Mouse (Mus musculus) liver, embryonic 15.5 days (tissue): ENCODE data around the gene Uspl1. TPM values are rescaled to one million over a fixed set of nuclear protein-coding genes. Genes with fewer than 3 reads are reported as not detected.

Source experiments
- ATAC-seq: fragments of 200-750 bp; cut with Nextera tagmentation; 2 replicates; pipeline ENCODE4 v1.8.0; 2017; ENCODE audit warnings: moderate number of reproducible peaks, mild to moderate bottlenecking, moderate library complexity; ENCODE audit not compliant: insufficient read depth
- H3K27ac ChIP-seq: fragments of 300-500 bp; sonication (generic); replicated peaks from 2 replicates; pipeline ENCODE4 v1.5.1; 2015; ENCODE audit warnings: mild to moderate bottlenecking, inconsistent platforms
- H3K27me3 ChIP-seq: fragments of 300-500 bp; sonication (generic); 2 replicates; pipeline ENCODE4 v1.6.1; 2015; ENCODE audit warnings: mild to moderate bottlenecking, inconsistent platforms
- H3K36me3 ChIP-seq: fragments of 300-500 bp; sonication (generic); replicated peaks from 2 replicates; pipeline ENCODE4 v1.6.1; 2015; ENCODE audit warnings: moderate library complexity, mild to moderate bottlenecking, inconsistent platforms
- H3K4me1 ChIP-seq: fragments of 300-500 bp; sonication (generic); replicated peaks from 2 replicates; pipeline ENCODE4 v1.6.1; 2015; ENCODE audit warnings: inconsistent platforms
- H3K4me2 ChIP-seq: fragments of 300-500 bp; sonication (generic); 2 replicates; pipeline ENCODE4 v1.6.1; 2015; ENCODE audit warnings: moderate library complexity, mild to moderate bottlenecking, inconsistent platforms
- H3K4me3 ChIP-seq: fragments of 300-500 bp; sonication (generic); replicated peaks from 2 replicates; pipeline ENCODE4 v1.5.1; 2015; ENCODE audit warnings: mild to moderate bottlenecking, inconsistent platforms
- H3K9ac ChIP-seq: fragments of 300-500 bp; sonication (generic); 2 replicates; pipeline ENCODE4 v1.6.1; 2015; ENCODE audit warnings: moderate library complexity, mild to moderate bottlenecking, inconsistent platforms
- H3K9me3 ChIP-seq: fragments of 300-500 bp; sonication (generic); replicated peaks from 2 replicates; pipeline ENCODE4 v1.6.1; 2016; ENCODE audit warnings: inconsistent platforms
- WGBS: fragments of 180-500 bp; shearing (Covaris S2); methylation state at CpG from one replicate; pipeline ENCODE4 v1.1.7; 2015; ENCODE audit warnings: mixed read lengths; ENCODE audit not compliant: insufficient replicate concordance; 5-methylcytosine and 5-hydroxymethylcytosine counted together
- polyA plus RNA-seq: library from polyadenylated mRNA; unstranded; fragments of >200 nt; fragmentation: Nextera tagmentation; extraction: Ambion mirVana; gene quantifications from 2 replicates; pipeline ENCODE4 v1.2.1, GENCODE M21; 2015

Uspl1 gene
- polyA plus RNA-seq, 1 experiment from 2014 or later, result 18.2 TPM

- Histone ChIP-seq H3K9ac (no peak overlapping the region), H3K4me2 (no peak overlapping the region), H3K27me3 (no peaks in the 10 kb centered on the region), H3K27ac (no peak overlapping the region), H3K4me1 (peaks cover 13% of the 10 kb centered on the region), H3K4me3 (no peak overlapping the region), H3K36me3 (no peaks in the 10 kb centered on the region), H3K9me3 (no peaks in the 10 kb centered on the region)
- WGBS, result 29% methylated on average over 8 of the region's 8 CpGs
- ATAC-seq, result no peak
Observed at GRCm38 (mm10) chr5:149147386-149148000, 36.7 kb upstream of the Uspl1 start.

GRCm38 (mm10) chr5:149150882-149151281, 33.3 kb upstream of the Uspl1 start:
- Histone ChIP-seq H3K4me1 (peaks cover 13% of the 10 kb centered on the region), H3K36me3 (no peaks in the 10 kb centered on the region), H3K4me2 (no peak overlapping the region), H3K27ac (no peak overlapping the region), H3K27me3 (no peaks in the 10 kb centered on the region), H3K9ac (no peak overlapping the region), H3K9me3 (no peaks in the 10 kb centered on the region), H3K4me3 (no peak overlapping the region)
- 0 out of 2 replicates have a peak, but pooled peaks have one; percentile 49 for ATAC-seq
- 81% methylated on average over 3 of the region's 3 CpGs for WGBS

- ATAC-seq, result no peak
- WGBS, result 64% methylated on average over 13 of the region's 13 CpGs
- Histone ChIP-seq H3K4me3 (no peak overlapping the region), H3K9ac (no peak overlapping the region), H3K9me3 (no peaks in the 10 kb centered on the region), H3K27me3 (no peaks in the 10 kb centered on the region), H3K27ac (no peak overlapping the region), H3K4me1 (peaks cover 7% of the 10 kb centered on the region), H3K4me2 (no peak overlapping the region), H3K36me3 (no peaks in the 10 kb centered on the region)
Observed at GRCm38 (mm10) chr5:149152063-149152773, 31.9 kb upstream of the Uspl1 start.

- Histone ChIP-seq H3K27me3 (no peaks in the 10 kb centered on the region), H3K27ac (no peak overlapping the region), H3K9me3 (no peaks in the 10 kb centered on the region), H3K4me3 (no peak overlapping the region), H3K4me1 (peaks cover 2% of the 10 kb centered on the region), H3K9ac (no peak overlapping the region), H3K36me3 (no peaks in the 10 kb centered on the region), H3K4me2 (no peak overlapping the region)
- WGBS, result 68% methylated on average over 12 of the region's 12 CpGs
- no peak for ATAC-seq
Observed at GRCm38 (mm10) chr5:149152774-149153155, 31.4 kb upstream of the Uspl1 start.

- Histone ChIP-seq H3K4me3 (no peak overlapping the region), H3K4me1 (no peaks in the 10 kb centered on the region), H3K27ac (no peak overlapping the region), H3K9ac (no peak overlapping the region), H3K36me3 (no peaks in the 10 kb centered on the region), H3K4me2 (no peak overlapping the region), H3K27me3 (no peaks in the 10 kb centered on the region), H3K9me3 (no peaks in the 10 kb centered on the region)
- no peak for ATAC-seq
- WGBS, result 78% methylated on average over 18 of the region's 18 CpGs
Observed at GRCm38 (mm10) chr5:149156886-149157563, 27.1 kb upstream of the Uspl1 start.

- Histone ChIP-seq H3K9ac (no peak overlapping the region), H3K4me2 (no peak overlapping the region), H3K9me3 (no peaks in the 10 kb centered on the region), H3K36me3 (no peaks in the 10 kb centered on the region), H3K27me3 (no peaks in the 10 kb centered on the region), H3K27ac (no peak overlapping the region), H3K4me3 (no peak overlapping the region), H3K4me1 (no peaks in the 10 kb centered on the region)
- 79% methylated on average over 6 of the region's 6 CpGs for WGBS
- no peak for ATAC-seq
Observed at GRCm38 (mm10) chr5:149159021-149159420, 25.1 kb upstream of the Uspl1 start.

- Histone ChIP-seq H3K9ac (no peak overlapping the region), H3K4me1 (peaks cover 8% of the 10 kb centered on the region), H3K36me3 (no peaks in the 10 kb centered on the region), H3K27ac (no peak overlapping the region), H3K4me3 (no peak overlapping the region), H3K27me3 (no peaks in the 10 kb centered on the region), H3K9me3 (no peaks in the 10 kb centered on the region), H3K4me2 (no peak overlapping the region)
- ATAC-seq, result no peak
- 58% methylated on average over 4 of the region's 4 CpGs for WGBS
Observed at GRCm38 (mm10) chr5:149160469-149160868, 23.7 kb upstream of the Uspl1 start.

GRCm38 (mm10) chr5:149162890-149163289, 21.3 kb upstream of the Uspl1 start:
- Histone ChIP-seq H3K36me3 (no peaks in the 10 kb centered on the region), H3K4me3 (no peak overlapping the region), H3K9me3 (no peaks in the 10 kb centered on the region), H3K27me3 (no peaks in the 10 kb centered on the region), H3K4me2 (no peak overlapping the region), H3K27ac (no peak overlapping the region), H3K4me1 (peaks cover 8% of the 10 kb centered on the region), H3K9ac (no peak overlapping the region)
- no peak for ATAC-seq
- WGBS, result 16% methylated on average over 7 of the region's 7 CpGs

GRCm38 (mm10) chr5:149164881-149165280, 19.3 kb upstream of the Uspl1 start:
- Histone ChIP-seq H3K36me3 (no peaks in the 10 kb centered on the region), H3K4me3 (no peak overlapping the region), H3K9ac (no peak overlapping the region), H3K9me3 (no peaks in the 10 kb centered on the region), H3K27ac (0 out of 2 replicates have a peak overlapping the region, but pooled peaks have one; percentile 12), H3K4me1 (peaks cover 8% of the 10 kb centered on the region), H3K27me3 (no peaks in the 10 kb centered on the region), H3K4me2 (no peak overlapping the region)
- peak; percentile 62 for ATAC-seq
- WGBS, result 39% methylated on average over 7 of the region's 7 CpGs

GRCm38 (mm10) chr5:149166011-149166410, 18.1 kb upstream of the Uspl1 start:
- Histone ChIP-seq H3K27me3 (no peaks in the 10 kb centered on the region), H3K9ac (no peak overlapping the region), H3K27ac (no peak overlapping the region), H3K36me3 (no peaks in the 10 kb centered on the region), H3K4me3 (no peak overlapping the region), H3K4me2 (no peak overlapping the region), H3K4me1 (peaks cover 11% of the 10 kb centered on the region), H3K9me3 (no peaks in the 10 kb centered on the region)
- no peak for ATAC-seq
- 87% methylated on average over 10 of the region's 10 CpGs for WGBS

- Histone ChIP-seq H3K4me1 (peaks cover 14% of the 10 kb centered on the region), H3K9me3 (no peaks in the 10 kb centered on the region), H3K4me2 (no peak overlapping the region), H3K36me3 (no peaks in the 10 kb centered on the region), H3K9ac (no peak overlapping the region), H3K4me3 (no peak overlapping the region), H3K27ac (no peak overlapping the region), H3K27me3 (no peaks in the 10 kb centered on the region)
- 56% methylated on average over 2 of the region's 2 CpGs for WGBS
- no peak for ATAC-seq
Observed at GRCm38 (mm10) chr5:149168051-149168450, 16.1 kb upstream of the Uspl1 start.
